Mouse (Mus musculus) layer of hippocampus, postnatal 10 days (tissue): ENCODE results near the gene Vmn1r88. TPM values are rescaled to one million over a fixed set of nuclear protein-coding genes. Genes with fewer than 3 reads are reported as not detected.

Experiments used
- DNase-seq, 2 experiments: peaks; one replicate each; pipeline ENCODE4 v3.0.0; 2021; ENCODE audit warnings: low spot score in 2 of 2
- long read RNA-seq: library from polyadenylated mRNA; stranded (forward); transcript quantifications from one replicate; pipeline ENCODE4 v2.0.0, GENCODE M21; 2023
- total RNA-seq, 2 experiments: library from RNA; stranded (reverse); gene quantifications; 2 replicates each; pipeline ENCODE4 v1.2.3; 2021

Gene Vmn1r88
- under 1 TPM; 0.11 to 0.25 TPM for total RNA-seq
- long read RNA-seq: 0 reads

DNA sequence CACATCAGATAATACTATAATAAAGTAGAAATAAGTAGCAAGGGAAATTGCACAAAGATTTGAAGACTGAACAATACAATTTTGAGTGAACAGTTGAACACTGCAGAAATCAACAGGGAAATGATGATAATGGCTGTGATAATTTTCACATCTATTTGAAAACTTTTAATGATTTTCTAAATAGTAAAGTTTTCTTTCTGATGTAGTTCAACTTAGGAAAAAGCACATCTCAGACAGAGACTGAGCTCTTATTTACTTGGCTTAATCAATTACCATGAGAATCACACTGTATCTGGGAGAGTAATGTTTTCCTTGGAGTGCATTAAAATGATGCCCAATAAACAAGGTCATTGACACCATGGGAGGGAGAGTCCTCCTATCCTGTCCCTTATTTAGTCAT, at the start of gene Vmn1r88:
Vmn1r88 (plus strand) TSS at position 301 of the 400 bp plus-strand sequence.
- no peak for DNase-seq

DNA sequence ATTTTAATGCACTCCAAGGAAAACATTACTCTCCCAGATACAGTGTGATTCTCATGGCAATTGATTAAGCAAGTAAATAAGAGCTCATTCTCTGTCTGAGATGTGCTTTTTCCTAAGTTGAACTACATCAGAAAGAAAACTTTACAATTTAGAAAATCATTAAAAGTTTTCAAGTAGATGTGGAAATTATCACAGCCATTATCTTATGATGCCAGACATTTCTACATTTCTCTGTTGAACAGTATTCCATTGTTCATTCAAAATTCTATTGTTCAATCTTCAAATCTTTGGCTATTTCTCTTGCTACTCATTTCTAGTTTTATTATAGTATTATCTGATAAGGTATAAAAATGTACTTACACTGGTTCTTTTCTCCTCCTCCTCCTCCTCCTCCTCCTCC, 39.6 kb upstream of the Vmn1r88 start, which contains the start of gene Vmn1r86:
Vmn1r86 (minus strand) TSS at position 101 of the 400 bp plus-strand sequence.
- no peak for DNase-seq

DNA sequence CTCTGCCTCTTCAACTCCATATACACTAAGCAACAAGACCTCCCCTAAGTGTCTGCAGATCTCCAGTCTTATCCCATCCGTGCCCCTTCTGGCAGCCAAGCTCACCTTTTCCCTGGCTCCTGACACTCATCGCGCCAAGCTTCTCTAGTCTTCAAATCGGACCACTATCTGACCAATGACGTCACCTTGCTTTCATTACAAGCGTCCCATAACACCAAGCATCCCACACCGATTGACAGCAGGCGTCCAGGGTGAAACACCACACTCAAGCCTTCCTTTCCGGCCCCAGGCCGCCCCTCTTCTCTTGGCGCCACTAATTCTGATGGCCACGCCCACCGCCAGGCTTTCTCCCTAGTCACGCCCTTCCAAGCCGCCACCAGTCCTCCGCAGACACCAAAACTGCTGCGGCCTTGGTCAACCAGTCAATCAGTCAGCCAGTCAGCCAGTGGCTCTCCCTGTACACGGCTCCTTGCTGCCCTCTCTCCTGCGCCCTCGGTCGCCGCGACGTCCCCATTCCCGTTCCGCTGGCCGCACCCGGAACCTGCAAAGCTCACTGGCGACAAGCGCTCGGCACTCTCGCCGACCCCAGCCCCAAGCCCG, 35.7 kb upstream of the Vmn1r88 start:
- DNase-seq: peak in 1 of 2 experiments; percentile 12

DNA sequence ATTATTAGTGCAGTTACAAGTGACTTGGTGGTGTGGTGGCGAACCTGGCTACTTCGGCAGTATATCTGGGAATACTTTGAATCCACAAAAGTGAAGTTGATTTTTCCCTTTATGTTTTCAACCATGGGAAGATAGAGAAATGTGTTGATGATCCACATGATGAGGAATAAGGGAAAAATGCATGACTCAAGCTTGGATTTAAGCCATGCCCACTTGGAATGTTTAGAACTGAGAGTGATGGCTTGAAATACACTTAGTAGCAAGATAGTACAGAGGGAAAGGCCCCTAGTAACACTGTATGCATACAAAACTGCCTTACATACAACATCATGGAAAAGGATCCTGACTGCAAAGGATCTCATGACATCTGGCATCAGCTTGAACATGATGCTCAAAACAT, 27.5 kb upstream of the Vmn1r88 start:
- DNase-seq: no peak

DNA sequence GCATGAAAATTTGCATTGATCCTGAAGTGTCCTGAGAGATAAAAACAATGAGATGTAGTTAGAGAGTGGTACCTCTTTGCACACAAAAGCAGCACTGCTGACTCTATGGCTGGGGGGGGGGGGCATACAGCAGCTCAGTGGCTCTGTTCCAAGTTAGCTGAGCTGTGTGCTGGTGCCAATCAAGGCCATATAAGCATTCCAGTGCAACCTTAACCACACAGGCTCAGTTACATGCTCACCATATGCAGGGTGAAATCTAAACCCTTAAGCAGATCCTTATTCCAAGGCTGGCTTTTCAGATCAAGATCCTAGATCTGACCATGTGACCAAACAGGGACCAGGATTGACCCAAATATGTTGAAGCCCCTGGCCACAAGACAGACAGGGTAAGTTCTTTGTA, 22.0 kb upstream of the Vmn1r88 start:
- DNase-seq: no peak

DNA sequence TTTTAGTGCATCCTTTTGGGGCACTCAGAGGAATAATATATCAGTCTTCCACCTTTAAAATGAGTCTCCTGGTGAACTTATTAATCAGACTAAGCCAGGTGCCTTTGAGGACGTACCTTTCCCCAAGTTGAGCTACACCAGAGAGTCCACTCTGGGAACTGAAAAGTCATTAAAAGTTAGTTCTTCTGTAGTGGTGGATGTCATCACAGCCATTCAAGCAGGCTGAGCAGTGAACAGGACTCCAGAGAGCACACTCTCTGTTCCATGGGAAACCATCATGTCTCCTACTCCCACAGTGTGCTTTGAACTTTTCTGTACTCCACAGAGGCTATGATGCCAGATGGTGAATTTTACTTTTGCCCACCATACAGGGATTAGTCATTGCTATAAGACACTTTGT, 19.3 kb upstream of the Vmn1r88 start, which contains the start of gene Vmn1r87:
Vmn1r87 (minus strand) TSS at position 101 of the 400 bp plus-strand sequence.
- no peak for DNase-seq

DNA sequence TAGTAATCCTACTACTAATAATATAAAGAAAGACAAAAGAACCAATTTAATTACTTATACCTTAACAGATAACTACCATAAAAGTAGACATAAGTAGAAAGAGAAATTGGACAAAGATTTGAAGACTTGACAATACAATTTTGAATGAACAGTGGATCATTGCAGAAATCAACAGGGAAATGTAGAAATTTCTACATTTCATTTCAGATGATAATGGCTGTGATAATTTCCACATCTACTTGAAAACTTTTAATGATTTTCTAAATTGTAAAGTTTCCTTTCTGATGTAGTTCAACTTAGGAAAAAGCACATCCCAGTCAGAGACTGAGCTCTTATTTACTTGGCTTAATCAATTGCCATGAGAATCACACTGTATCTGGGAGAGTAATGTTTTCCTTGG, 53.4 kb downstream of the Vmn1r88 start, which contains the start of gene Vmn1r89:
Vmn1r89 (plus strand) TSS at position 301 of the 400 bp plus-strand sequence.
- no peak for DNase-seq

Other genes starting within 250 kb of the Vmn1r88 start
- gene Rps5, start 237.3 kb upstream of the Vmn1r88 start, total RNA-seq: 100 to 1,000 TPM; 535 to 542 TPM
- gene Rnf225, start 232.2 kb upstream of the Vmn1r88 start, total RNA-seq: 1 to 10 TPM; 1.2 TPM
- gene Zfp324, start 193.7 kb upstream of the Vmn1r88 start, total RNA-seq: 10 to 100 TPM; 14.7 to 15.7 TPM
- gene Zfp446, start 181.7 kb upstream of the Vmn1r88 start, total RNA-seq: 1 to 10 TPM; 7.1 to 7.7 TPM
- not detected for gene Slc27a5, start 161.4 kb upstream of the Vmn1r88 start, total RNA-seq
- 100 to 1,000 TPM; 279 to 301 TPM for gene Trim28, start 160.5 kb upstream of the Vmn1r88 start, total RNA-seq
- 10 to 100 TPM; 25.8 to 27.3 TPM for gene Zbtb45, start 149.5 kb upstream of the Vmn1r88 start, total RNA-seq
- gene Chmp2a, start 124.8 kb upstream of the Vmn1r88 start, total RNA-seq: 100 to 1,000 TPM; 133 to 151 TPM
- gene Ube2m, start 121.3 kb upstream of the Vmn1r88 start, total RNA-seq: 100 to 1,000 TPM; 198 to 220 TPM
- gene Mzf1, start 104.8 kb upstream of the Vmn1r88 start, total RNA-seq: 10 to 100 TPM; 14.3 to 17.7 TPM
- gene Vmn1r85, start 64.4 kb upstream of the Vmn1r88 start, total RNA-seq: not detected
- not detected for gene Vmn1r86, start 39.7 kb upstream of the Vmn1r88 start, total RNA-seq
- gene Vmn1r87, start 19.4 kb upstream of the Vmn1r88 start, total RNA-seq: not detected
- gene Vmn1r89, start 53.5 kb downstream of the Vmn1r88 start, total RNA-seq: not detected
- 10 to 100 TPM; 11.0 to 14.7 TPM for gene Lig1, start 117.7 kb downstream of the Vmn1r88 start, total RNA-seq
- gene Zswim9, start 119.2 kb downstream of the Vmn1r88 start, total RNA-seq: 10 to 100 TPM; 11.4 to 12.8 TPM
- 1 to 10 TPM in 1 of 2 experiments, under 1 TPM in 1; 0.21 to 1.1 TPM for gene Pla2g4c, start 165.1 kb downstream of the Vmn1r88 start, total RNA-seq
- gene Cabp5, start 238.6 kb downstream of the Vmn1r88 start, total RNA-seq: under 1 TPM; 0.25 to 0.89 TPM